Mouse (Mus musculus) ES-E14 (cell line): ENCODE data around the gene Pigl.

Source experiments
- CHD2 ChIP-seq: IDR thresholded peaks from 2 replicates; pipeline ENCODE4 v1.6.1; 2014; ENCODE audit warnings: mild to moderate bottlenecking, low read depth, low read length, inconsistent platforms
- HCFC1 ChIP-seq: IDR thresholded peaks from 2 replicates; pipeline ENCODE4 v1.6.1; 2012; ENCODE audit warnings: low read length, inconsistent platforms, borderline replicate concordance; ENCODE audit not compliant: insufficient read depth
- MAFK ChIP-seq: IDR thresholded peaks from 2 replicates; pipeline ENCODE4 v1.6.1; 2014; ENCODE audit warnings: mild to moderate bottlenecking, low read depth, low read length, inconsistent platforms; ENCODE audit not compliant: insufficient read depth
- ZC3H11A ChIP-seq: IDR thresholded peaks from 2 replicates; pipeline ENCODE4 v1.6.1; 2012; ENCODE audit warnings: low read depth, mild to moderate bottlenecking, inconsistent platforms, low read length, borderline replicate concordance
- ZNF384 ChIP-seq: IDR thresholded peaks from 2 replicates; pipeline ENCODE4 v1.6.1; 2012; ENCODE audit warnings: low read depth, low read length, inconsistent platforms

DNA sequence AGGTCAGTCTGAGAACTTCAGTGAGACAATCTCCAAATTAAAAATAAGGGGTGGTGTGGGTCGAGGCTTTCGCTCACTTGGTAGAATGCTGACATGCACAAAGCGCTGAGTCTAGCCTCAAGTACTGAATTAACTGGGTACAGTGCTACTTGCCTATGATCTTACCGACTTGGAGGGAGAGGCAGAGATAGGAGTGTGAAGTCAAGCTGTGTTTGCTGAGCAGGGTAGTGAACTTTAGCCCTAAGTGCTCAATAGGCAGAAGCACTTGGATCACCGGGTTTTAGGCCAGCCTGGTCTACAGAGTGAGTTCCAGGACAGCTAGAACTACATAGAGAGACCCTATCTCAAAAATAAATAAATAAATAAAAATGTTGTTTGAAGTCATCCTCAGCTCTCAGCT is 98.9 kb downstream of the Pigl start:
- no peak for TF ChIP-seq ZNF384
- TF ChIP-seq MAFK = no peak
- TF ChIP-seq ZC3H11A = no peak
- TF ChIP-seq CHD2 = no peak
- no peak for TF ChIP-seq HCFC1
